Mouse (Mus musculus) left cerebral cortex, adult 18-20 months (tissue): ENCODE measurements at regions not wholly inside any gene's neighbourhood (a gene's known extent, or its start where the extent isn't known, plus 50 kb on each side); places are given as distances from the start of the nearest gene placed in this dataset.

Source experiments
- DNase-seq, 2 experiments: peaks; one replicate each; pipeline ENCODE4 v3.0.0; 2021 to 2022; ENCODE audit warnings: low spot score in 2 of 2, mixed read lengths in 1 of 2

- DNase-seq, result no peak
Observed at GRCm38 (mm10) chr4:9935949-9936348, 938.3 kb upstream of the 2610301B20Rik start.

GRCm38 (mm10) chr4:9951441-9951840, 922.9 kb upstream of the 2610301B20Rik start:
- no peak for DNase-seq

GRCm38 (mm10) chr4:9974631-9975030, 899.7 kb upstream of the 2610301B20Rik start:
- DNase-seq, result no peak

GRCm38 (mm10) chr4:9981354-9982040, 892.8 kb upstream of the 2610301B20Rik start:
- DNase-seq, result no peak

GRCm38 (mm10) chr4:9982786-9983525, 891.3 kb upstream of the 2610301B20Rik start:
- DNase-seq, result no peak

- no peak for DNase-seq
Observed at GRCm38 (mm10) chr4:9993871-9994270, 880.4 kb upstream of the 2610301B20Rik start.

- no peak for DNase-seq
Observed at GRCm38 (mm10) chr4:9994466-9994865, 879.8 kb upstream of the 2610301B20Rik start.

- DNase-seq, result no peak
Observed at GRCm38 (mm10) chr4:10030316-10030715, 844.0 kb upstream of the 2610301B20Rik start.

GRCm38 (mm10) chr4:10031764-10032163, 842.5 kb upstream of the 2610301B20Rik start:
- DNase-seq, result no peak

GRCm38 (mm10) chr4:10035336-10035735, 839.0 kb upstream of the 2610301B20Rik start:
- no peak for DNase-seq

GRCm38 (mm10) chr4:10041301-10042093, 832.8 kb upstream of the 2610301B20Rik start:
- DNase-seq, result no peak

- DNase-seq, result no peak
Observed at GRCm38 (mm10) chr4:10048770-10049169, 825.5 kb upstream of the 2610301B20Rik start.

GRCm38 (mm10) chr4:10049411-10049810, 824.9 kb upstream of the 2610301B20Rik start:
- no peak for DNase-seq

- no peak for DNase-seq
Observed at GRCm38 (mm10) chr4:10051296-10052267, 822.7 kb upstream of the 2610301B20Rik start.

GRCm38 (mm10) chr4:10052869-10053268, 821.4 kb upstream of the 2610301B20Rik start:
- no peak for DNase-seq

GRCm38 (mm10) chr4:10072500-10073106, 801.7 kb upstream of the 2610301B20Rik start:
- no peak for DNase-seq

- no peak for DNase-seq
Observed at GRCm38 (mm10) chr4:10079565-10080169, 794.6 kb upstream of the 2610301B20Rik start.

- DNase-seq, result no peak
Observed at GRCm38 (mm10) chr4:10114831-10115230, 759.5 kb upstream of the 2610301B20Rik start.

- no peak for DNase-seq
Observed at GRCm38 (mm10) chr4:10117964-10118363, 756.3 kb upstream of the 2610301B20Rik start.

GRCm38 (mm10) chr4:10124252-10124651, 750.0 kb upstream of the 2610301B20Rik start:
- no peak for DNase-seq
